In genomic region chr5:21804837-21805236, GRCm38 (mm10) we compare ENCODE assay signal across 28 mouse cellular contexts. TPM values are rescaled to one million over a fixed set of nuclear protein-coding genes. Genes with fewer than 3 reads are reported as not detected.
DNase-seq lines count a peak whose midpoint lies in the region; ATAC-seq and TF ChIP-seq lines count a peak whose summit lies in the region.
"Had no signal": no experiment of that assay in that cellular context is flagged by ENCODE, and none has a peak within 500 bp of the region (broad histone marks: within the 10 kb centered on the region; RNA-seq: fewer than 3 reads in every experiment).

No protein-coding gene starts in this region.

- no peak overlapping the region for H3K4me3 ChIP-seq in layer of hippocampus, adult 2 months
- no peak overlapping the region for H3K4me3 ChIP-seq in CH12.LX (replicated peaks in 1 of 3; ENCODE audit: low read depth in 2 of 3, low read length in 2 of 3, poor library complexity in 1 of 3)
- no peak overlapping the region for H3K4me3 ChIP-seq in intestine, embryonic 15.5 days (replicated peaks)
- H3K4me3 ChIP-seq in lung, adult 2 months (replicated peaks; ENCODE audit: extremely low read depth, low read depth, low read length) = no peak overlapping the region
- H3K4me3 ChIP-seq: embryonic facial prominence, embryonic 13.5 days; embryonic facial prominence, embryonic 15.5 days; erythroblast, embryonic 14.5 days; forebrain, embryonic 10.5 days; forebrain, embryonic 12.5 days had no signal

- no peaks in the 10 kb centered on the region for H3K9me3 ChIP-seq in CH12.LX (replicated peaks; ENCODE audit: low read length)
- H3K9me3 ChIP-seq in intestine, embryonic 15.5 days = no peaks in the 10 kb centered on the region
- H3K9me3 ChIP-seq: embryonic facial prominence, embryonic 13.5 days; embryonic facial prominence, embryonic 15.5 days; forebrain, embryonic 10.5 days; forebrain, embryonic 12.5 days; G1E had no signal

- TF ChIP-seq EP300 in CH12.LX (IDR thresholded peaks at IDR 0.05; ENCODE audit: low read length) = no peak

- ATAC-seq in intestine, embryonic 15.5 days = no peak
- ATAC-seq: activated CD4-positive, CD25-positive, alpha-beta regulatory T cell, adult 4 months; forebrain, embryonic 14.5 days; forebrain, embryonic 16.5 days; Patski had no signal

- H3K4me2 ChIP-seq in CH12.LX (ENCODE audit: insufficient read depth, low read depth, poor library complexity, severe bottlenecking) = no peak overlapping the region
- no peak overlapping the region for H3K4me2 ChIP-seq in intestine, embryonic 15.5 days (replicated peaks)
- H3K4me2 ChIP-seq: embryonic facial prominence, embryonic 13.5 days; embryonic facial prominence, embryonic 15.5 days; forebrain, embryonic 12.5 days had no signal

- peak overlapping the region; percentile 48; the same call in 1 of the 2 replicates for H3K27ac ChIP-seq in layer of hippocampus, adult 2 months
- no peak overlapping the region for H3K27ac ChIP-seq in CH12.LX (ENCODE audit: insufficient read depth, low read depth)
- H3K27ac ChIP-seq in intestine, embryonic 15.5 days = no peak overlapping the region
- H3K27ac ChIP-seq: embryonic facial prominence, embryonic 13.5 days; embryonic facial prominence, embryonic 15.5 days; forebrain, embryonic 10.5 days; forebrain, embryonic 12.5 days had no signal

- no peaks in the 10 kb centered on the region for H3K79me2 ChIP-seq in CH12.LX (replicated peaks; ENCODE audit: control insufficient read depth, extremely low read depth, insufficient read depth, poor library complexity, severe bottlenecking)

- intact Hi-C loops in heart, postnatal 10 days (cut with DNase I) = no loop called here

- no peak overlapping the region for H3K9ac ChIP-seq in CH12.LX (ENCODE audit: insufficient read depth, low read depth)
- H3K9ac ChIP-seq in intestine, embryonic 15.5 days = no peak overlapping the region
- H3K9ac ChIP-seq: embryonic facial prominence, embryonic 13.5 days; embryonic facial prominence, embryonic 15.5 days; forebrain, embryonic 12.5 days had no signal

- peak; percentile 36 for DNase-seq in heart, adult 11 months
- DNase-seq in heart, postnatal 10 days = no peak
- DNase-seq in layer of hippocampus, adult 2 months (ENCODE audit: low spot score in 2 of 2) = no peak
- DNase-seq in layer of hippocampus, adult 8-10 months (ENCODE audit: low spot score in 2 of 2) = no peak
- no peak for DNase-seq in CH12.LX (ENCODE audit: extremely low read depth)
- peak; percentile 54 for DNase-seq in brain, adult 2 months (ENCODE audit: low read depth, low spot score)
- DNase-seq in lung, adult 2 months = no peak
- DNase-seq: adrenal gland, adult 8-10 months; adrenal gland, postnatal 14 days; adrenal gland, postnatal 36 days; cerebellum, adult 11 months; cerebellum, adult 18-20 months; cerebellum, adult 8-10 months; cerebellum, adult 9-11 months; cerebellum, postnatal 14 days; cerebellum, postnatal 36 days; embryo, embryonic 11 days had no signal

- TF ChIP-seq CTCF in layer of hippocampus, adult 2 months (conservative IDR thresholded peaks at IDR 0.05) = no peak
- no peak for TF ChIP-seq CTCF in CH12.LX (conservative IDR thresholded peaks at IDR 0.05 in 1 of 2, IDR thresholded peaks at IDR 0.05 in 1 of 2; ENCODE audit: low read depth in 2 of 2, low read length in 2 of 2)
- TF ChIP-seq CTCF in lung, adult 2 months (IDR thresholded peaks at IDR 0.05; ENCODE audit: insufficient read depth, low read length) = no peak

- WGBS in intestine, embryonic 15.5 days = 79% methylated on average over 4 of the region's 4 CpGs
- WGBS in lung, adult 2 months = 69% methylated on average over 4 of the region's 4 CpGs

- TF ChIP-seq RAD21 in CH12.LX (IDR thresholded peaks at IDR 0.05; ENCODE audit: low read depth, low read length) = no peak

- TF ChIP-seq POLR2A in CH12.LX (IDR thresholded peaks at IDR 0.05; ENCODE audit: low read depth, low read length) = no peak
- TF ChIP-seq POLR2A in lung, adult 2 months (IDR thresholded peaks at IDR 0.05; ENCODE audit: borderline replicate concordance, extremely low read depth, low read depth, low read length) = no peak

- H3K36me3 ChIP-seq in CH12.LX (replicated peaks in 1 of 2; ENCODE audit: control insufficient read depth in 1 of 2, insufficient read depth in 1 of 2, low read length in 1 of 2) = peaks cover 28 to 49% of the 10 kb centered on the region in 2 experiments
- peaks cover 12% of the 10 kb centered on the region; the same call in 1 of the 2 replicates for H3K36me3 ChIP-seq in intestine, embryonic 15.5 days

- in situ Hi-C loops in CH12.LX (cut with MboI; ENCODE audit: low pct_ligation_motif_present, low pct_unique_long_range_greater_than_20kb, low sequenced_read_pairs) = no loop called here

- dilution Hi-C loops in CH12.LX (cut with MboI; ENCODE audit: extremely low pct_ligation_motif_present, extremely low pct_unique_long_range_greater_than_20kb, low sequenced_read_pairs) = no loop called here

- peaks cover 2 to 8% of the 10 kb centered on the region in 2 experiments; a peak in 2 of 4 replicates for H3K4me1 ChIP-seq in CH12.LX (ENCODE audit: control insufficient read depth in 1 of 2, insufficient read depth in 2 of 2)
- H3K4me1 ChIP-seq in intestine, embryonic 15.5 days (replicated peaks) = no peaks in the 10 kb centered on the region
- no peaks in the 10 kb centered on the region for H3K4me1 ChIP-seq in lung, adult 2 months (ENCODE audit: control insufficient read depth, insufficient read depth, low read length)
- H3K4me1 ChIP-seq: embryonic facial prominence, embryonic 13.5 days; embryonic facial prominence, embryonic 15.5 days; forebrain, embryonic 10.5 days; forebrain, embryonic 12.5 days had no signal

- no peaks in the 10 kb centered on the region for H3K27me3 ChIP-seq in CH12.LX (replicated peaks)
- H3K27me3 ChIP-seq in intestine, embryonic 15.5 days (replicated peaks) = no peaks in the 10 kb centered on the region
- H3K27me3 ChIP-seq: embryonic facial prominence, embryonic 13.5 days; embryonic facial prominence, embryonic 15.5 days; forebrain, embryonic 12.5 days; Patski had no signal

TF ChIP-seq in CH12.LX, 34 proteins besides CTCF, POLR2A, EP300 and RAD21:
- no peak for TF ChIP-seq ZC3H11A (IDR thresholded peaks at IDR 0.05; ENCODE audit: low read depth, low read length)
- no peak for TF ChIP-seq USF1 (IDR thresholded peaks at IDR 0.05; ENCODE audit: low read depth, low read length)
- TF ChIP-seq POLR2AphosphoS2 (IDR thresholded peaks at IDR 0.05; ENCODE audit: low read depth, low read length) = peak; percentile 22; the same call in 1 of the 2 replicates
- TF ChIP-seq ETS1 (conservative IDR thresholded peaks at IDR 0.05; ENCODE audit: low read depth, low read length) = no peak
- TF ChIP-seq ZKSCAN1 (IDR thresholded peaks at IDR 0.05; ENCODE audit: borderline replicate concordance, low read depth, low read length) = no peak
- no peak for TF ChIP-seq NELFE (IDR thresholded peaks at IDR 0.05; ENCODE audit: low read depth, low read length)
- TF ChIP-seq UBTF (IDR thresholded peaks at IDR 0.05; ENCODE audit: low read depth, low read length) = no peak
- TF ChIP-seq ELF1 (IDR thresholded peaks at IDR 0.05; ENCODE audit: low read depth, low read length) = no peak
- TF ChIP-seq MXI1 (IDR thresholded peaks at IDR 0.05; ENCODE audit: low read depth, low read length) = no peak
- TF ChIP-seq TBP (conservative IDR thresholded peaks at IDR 0.05; ENCODE audit: low read depth, low read length) = no peak
- 0 out of 2 replicates have a peak, but pooled peaks have one; percentile 23 for TF ChIP-seq CHD2 (IDR thresholded peaks at IDR 0.05; ENCODE audit: low read length)
- TF ChIP-seq NRF1 (IDR thresholded peaks at IDR 0.05; ENCODE audit: low read depth, low read length) = no peak
- TF ChIP-seq MYC (IDR thresholded peaks at IDR 0.05; ENCODE audit: low read depth, low read length) = no peak

RNA-seq across cellular contexts. Expression of gene Psmc2, which starts 19.8 kb away (rescaled TPM):
- total RNA-seq in heart, postnatal 10 days (2021) = 100 to 1,000 TPM in 1 of 2 experiments, 10 to 100 TPM in 1; 98.9 to 101 TPM
- 100 to 1,000 TPM; 116 to 118 TPM for total RNA-seq in layer of hippocampus, adult 2 months (2021)
- total RNA-seq in layer of hippocampus, adult 8-10 months (2022) = 100 to 1,000 TPM in 3 of 4 experiments, 10 to 100 TPM in 1; 99.3 to 117 (median 115) TPM
- total RNA-seq in CH12.LX (2012; rRNA removed) (115 and 161 TPM in 2 replicates), CH12.LX (2014; rRNA removed) (87.4 and 90.1 TPM in 2 replicates)
- polyA plus RNA-seq in CH12.LX (2012; ENCODE audit: insufficient read length, low read depth) = 208 and 232 TPM in 2 replicates
- polyA plus RNA-seq in intestine, embryonic 15.5 days (2015; fragmentation: Nextera tagmentation; extraction: Ambion mirVana) = 165 and 175 TPM in 2 replicates
- 15.5 and 28.4 TPM in 2 replicates for polyA plus RNA-seq in lung, adult 2 months (2012; rRNA removed)

RNA-seq across cellular contexts. Expression of gene Dnajc2, which starts 19.8 kb away (rescaled TPM):
- total RNA-seq in heart, postnatal 10 days (2021) = 10 to 100 TPM; 18.2 to 20.8 TPM
- total RNA-seq in layer of hippocampus, adult 2 months (2021) = 10 to 100 TPM; 28.0 to 34.1 TPM
- total RNA-seq in layer of hippocampus, adult 8-10 months (2022) = 10 to 100 TPM; 31.6 to 37.6 (median 34.0) TPM
- total RNA-seq in CH12.LX (2012; rRNA removed) (79.2 and 98.5 TPM in 2 replicates), CH12.LX (2014; rRNA removed) (138 and 151 TPM in 2 replicates)
- polyA plus RNA-seq in CH12.LX (2012; ENCODE audit: insufficient read length, low read depth) = 242 and 268 TPM in 2 replicates
- 76.3 and 88.1 TPM in 2 replicates for polyA plus RNA-seq in intestine, embryonic 15.5 days (2015; fragmentation: Nextera tagmentation; extraction: Ambion mirVana)
- 5.9 and 8.5 TPM in 2 replicates for polyA plus RNA-seq in lung, adult 2 months (2012; rRNA removed)

Comparison
In these comparisons a context has a peak if more than half of its experiments do, and no peak if none do; other contexts are left out.
1. DNase-seq: peak in heart, adult 11 months (single experiment) and brain, adult 2 months (single experiment); none in heart, postnatal 10 days (0 of 2), layer of hippocampus, adult 2 months (0 of 2), layer of hippocampus, adult 8-10 months (0 of 2), CH12.LX (single experiment) and lung, adult 2 months (single experiment).